Comparison of ENCODE assay signal across 21 mouse cellular contexts in the genomic region with DNA sequence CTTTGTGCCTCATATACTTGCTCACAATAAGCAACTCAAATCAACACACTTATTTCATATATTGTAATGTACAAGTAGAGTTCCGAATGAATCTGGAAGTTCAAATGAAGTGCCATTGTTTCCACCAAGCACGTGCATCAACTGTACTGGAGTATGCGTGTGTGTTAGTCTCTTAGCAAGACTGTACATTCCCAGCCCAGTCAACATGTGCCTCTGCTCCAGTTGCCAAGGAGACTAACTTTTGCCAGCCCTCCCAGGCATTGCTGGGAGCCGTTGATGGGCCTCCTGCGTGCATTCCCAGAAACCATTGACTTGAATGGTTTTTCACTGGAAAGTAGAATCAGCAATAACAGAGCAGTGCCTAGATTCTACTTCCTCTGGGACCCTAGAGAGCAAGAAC.
"Had no signal": no experiment of that assay in that cellular context is flagged by ENCODE, and none has a peak within 500 bp of the region (broad histone marks: within the 10 kb centered on the region; RNA-seq: fewer than 3 reads in every experiment).

No protein-coding gene starts in this region.

- H3K4me3 ChIP-seq: layer of hippocampus, adult 2 months; limb, embryonic 10.5 days; limb, embryonic 13.5 days; midbrain, embryonic 13.5 days; neural tube, embryonic 12.5 days had no signal

- H3K4me1 ChIP-seq: limb, embryonic 10.5 days; limb, embryonic 13.5 days; midbrain, embryonic 13.5 days; neural tube, embryonic 12.5 days had no signal

- H3K9me3 ChIP-seq: limb, embryonic 10.5 days; limb, embryonic 13.5 days; midbrain, embryonic 13.5 days; neural tube, embryonic 12.5 days had no signal

- ATAC-seq: liver, postnatal 0 days; lung, postnatal 0 days; midbrain, embryonic 13.5 days; midbrain, embryonic 16.5 days had no signal

- H3K36me3 ChIP-seq: limb, embryonic 10.5 days; limb, embryonic 13.5 days; midbrain, embryonic 13.5 days; neural tube, embryonic 12.5 days had no signal

- H3K4me2 ChIP-seq: limb, embryonic 13.5 days; lung, embryonic 14.5 days; midbrain, embryonic 13.5 days; neural tube, embryonic 12.5 days had no signal

- H3K9ac ChIP-seq: limb, embryonic 13.5 days; liver, embryonic 14.5 days; liver, postnatal 0 days; lung, embryonic 14.5 days; midbrain, embryonic 13.5 days; neural tube, embryonic 12.5 days had no signal

- H3K27me3 ChIP-seq: limb, embryonic 13.5 days; midbrain, embryonic 13.5 days; neural tube, embryonic 12.5 days had no signal

- H3K27ac ChIP-seq: layer of hippocampus, adult 2 months; limb, embryonic 10.5 days; limb, embryonic 13.5 days; liver, embryonic 14.5 days; macrophage; midbrain, embryonic 13.5 days; neural tube, embryonic 12.5 days had no signal

- DNase-seq: kidney, adult 18-20 months; kidney, adult 9 months; kidney, postnatal 14 days; layer of hippocampus, adult 9-11 months; liver; liver, postnatal 0 days; lung, embryonic 14.5 days; retina, postnatal 1 day; right cerebral cortex, postnatal 25 days; spleen, adult 18-20 months; thymus, adult 18-20 months; thymus, postnatal 36 days had no signal
